Mouse (Mus musculus): ENCODE measurements around the gene Scaf8. TPM values are rescaled to one million over a fixed set of nuclear protein-coding genes. Genes with fewer than 3 reads are reported as not detected.
A peak's percentile ranks its signal among the peaks of the same experiment; 100 is the strongest.
"Not testable (repeated sequence)": the region's sequence is repeated elsewhere in the genome, so short reads cannot be mapped to it uniquely, and the experiment has no call there.

Scaf8 gene
- polyA plus RNA-seq (2015; fragmentation: Nextera tagmentation; extraction: Ambion mirVana) = 20.2 and 23.3 TPM in 2 replicates

- peak within 1 kb of the TSS; percentile 95 for H3K4me3 ChIP-seq (ENCODE audit: low read length)
- H3K4me2 ChIP-seq (replicated peaks; ENCODE audit: low read depth, low read length) = peak within 1 kb of the TSS; percentile 78
- H3K27me3 ChIP-seq (ENCODE audit: insufficient read depth, low read length) = no peaks in the 10 kb centered on the region
- H3K27ac ChIP-seq (ENCODE audit: low read length) = peak within 1 kb of the TSS; percentile 100
- no peaks in the 10 kb centered on the region for H3K9me3 ChIP-seq (ENCODE audit: low read length)
- H3K9ac ChIP-seq (replicated peaks; ENCODE audit: low read length) = peak within 1 kb of the TSS; percentile 98
- WGBS = under 1% methylated on average over 77 of the region's 91 CpGs
- peaks cover 18% of the 10 kb centered on the region for H3K4me1 ChIP-seq (ENCODE audit: insufficient read depth, low read length)
- peak; percentile 95 for ATAC-seq (ENCODE audit: low FRiP score, low TSS enrichment)
- H3K36me3 ChIP-seq (ENCODE audit: insufficient read depth, low read length) = no peaks in the 10 kb centered on the region
Measured at GRCm38 (mm10) chr17:3114720-3115379, at the start of gene Scaf8. TSS of gene Scaf8 (plus strand) at chr17:3114972.

- Histone ChIP-seq H3K27me3 (ENCODE audit: insufficient read depth, low read length) (no peaks in the 10 kb centered on the region), H3K4me1 (ENCODE audit: insufficient read depth, low read length) (no peaks in the 10 kb centered on the region), H3K9me3 (ENCODE audit: low read length) (peaks cover 8% of the 10 kb centered on the region; the same call in 1 of the 2 replicates), H3K36me3 (ENCODE audit: insufficient read depth, low read length) (peaks cover 55% of the 10 kb centered on the region), H3K27ac (ENCODE audit: low read length) (no peak overlapping the region), H3K9ac (replicated peaks; ENCODE audit: low read length) (no peak overlapping the region), H3K4me2 (replicated peaks; ENCODE audit: low read depth, low read length) (no peak overlapping the region), H3K4me3 (ENCODE audit: low read length) (no peak overlapping the region)
- no peak for ATAC-seq (ENCODE audit: low FRiP score, low TSS enrichment)
- 91% methylated on average over 9 of the region's 9 CpGs for WGBS
Measured at GRCm38 (mm10) chr17:3075166-3075872, 39.5 kb upstream of the Scaf8 start.

- WGBS = 93% methylated on average over 4 of the region's 4 CpGs
- no peaks in the 10 kb centered on the region for H3K4me1 ChIP-seq (ENCODE audit: insufficient read depth, low read length)
- no peak overlapping the region for H3K9ac ChIP-seq (replicated peaks; ENCODE audit: low read length)
- H3K27ac ChIP-seq (ENCODE audit: low read length) = no peak overlapping the region
- H3K9me3 ChIP-seq (ENCODE audit: low read length) = peaks cover 8% of the 10 kb centered on the region; the same call in 1 of the 2 replicates
- H3K4me3 ChIP-seq (ENCODE audit: low read length) = no peak overlapping the region
- ATAC-seq (ENCODE audit: low FRiP score, low TSS enrichment) = no peak
- no peak overlapping the region for H3K4me2 ChIP-seq (replicated peaks; ENCODE audit: low read depth, low read length)
- H3K36me3 ChIP-seq (ENCODE audit: insufficient read depth, low read length) = peaks cover 50% of the 10 kb centered on the region
- H3K27me3 ChIP-seq (ENCODE audit: insufficient read depth, low read length) = no peaks in the 10 kb centered on the region
Measured at GRCm38 (mm10) chr17:3075873-3076245, 38.9 kb upstream of the Scaf8 start.

GRCm38 (mm10) chr17:3077936-3078335 lies 36.8 kb upstream of the Scaf8 start:
- 91% methylated on average over 9 of the region's 9 CpGs for WGBS
- not testable (repeated sequence) for H3K9me3 ChIP-seq (ENCODE audit: low read length); H3K4me2 ChIP-seq (replicated peaks; ENCODE audit: low read depth, low read length); H3K4me3 ChIP-seq (ENCODE audit: low read length); H3K9ac ChIP-seq (replicated peaks; ENCODE audit: low read length); H3K27me3 ChIP-seq (ENCODE audit: insufficient read depth, low read length); H3K4me1 ChIP-seq (ENCODE audit: insufficient read depth, low read length); H3K27ac ChIP-seq (ENCODE audit: low read length); ATAC-seq (ENCODE audit: low FRiP score, low TSS enrichment)
- peaks cover 32% of the 10 kb centered on the region for H3K36me3 ChIP-seq (ENCODE audit: insufficient read depth, low read length)

GRCm38 (mm10) chr17:3080587-3081349 lies 34.0 kb upstream of the Scaf8 start:
- not testable (repeated sequence) for H3K4me3 ChIP-seq (ENCODE audit: low read length); H3K9ac ChIP-seq (replicated peaks; ENCODE audit: low read length); ATAC-seq (ENCODE audit: low FRiP score, low TSS enrichment); H3K4me1 ChIP-seq (ENCODE audit: insufficient read depth, low read length); H3K36me3 ChIP-seq (ENCODE audit: insufficient read depth, low read length); H3K9me3 ChIP-seq (ENCODE audit: low read length); H3K27me3 ChIP-seq (ENCODE audit: insufficient read depth, low read length); H3K4me2 ChIP-seq (replicated peaks; ENCODE audit: low read depth, low read length); H3K27ac ChIP-seq (ENCODE audit: low read length)
- WGBS = 90% methylated on average over 7 of the region's 9 CpGs

GRCm38 (mm10) chr17:3081512-3082100 lies 33.2 kb upstream of the Scaf8 start:
- H3K27ac ChIP-seq (ENCODE audit: low read length); H3K4me1 ChIP-seq (ENCODE audit: insufficient read depth, low read length); H3K4me3 ChIP-seq (ENCODE audit: low read length); H3K9me3 ChIP-seq (ENCODE audit: low read length); H3K9ac ChIP-seq (replicated peaks; ENCODE audit: low read length); H3K27me3 ChIP-seq (ENCODE audit: insufficient read depth, low read length); H3K36me3 ChIP-seq (ENCODE audit: insufficient read depth, low read length); H3K4me2 ChIP-seq (replicated peaks; ENCODE audit: low read depth, low read length): not testable (repeated sequence)
- 93% methylated on average over 2 of the region's 3 CpGs for WGBS
- peak; percentile 36 for ATAC-seq (ENCODE audit: low FRiP score, low TSS enrichment)

- WGBS = 80% methylated on average over 6 of the region's 9 CpGs
- not testable (repeated sequence) for H3K27ac ChIP-seq (ENCODE audit: low read length); H3K9ac ChIP-seq (replicated peaks; ENCODE audit: low read length); H3K27me3 ChIP-seq (ENCODE audit: insufficient read depth, low read length); H3K4me1 ChIP-seq (ENCODE audit: insufficient read depth, low read length); H3K36me3 ChIP-seq (ENCODE audit: insufficient read depth, low read length); H3K4me3 ChIP-seq (ENCODE audit: low read length); H3K9me3 ChIP-seq (ENCODE audit: low read length); H3K4me2 ChIP-seq (replicated peaks; ENCODE audit: low read depth, low read length)
- peak; percentile 77 for ATAC-seq (ENCODE audit: low FRiP score, low TSS enrichment)
Measured at GRCm38 (mm10) chr17:3082125-3082755, 32.5 kb upstream of the Scaf8 start.

GRCm38 (mm10) chr17:3082756-3083749 lies 31.7 kb upstream of the Scaf8 start:
- 4% methylated on average over 25 of the region's 25 CpGs for WGBS
- not testable (repeated sequence) for ATAC-seq (ENCODE audit: low FRiP score, low TSS enrichment); H3K9me3 ChIP-seq (ENCODE audit: low read length); H3K4me1 ChIP-seq (ENCODE audit: insufficient read depth, low read length); H3K36me3 ChIP-seq (ENCODE audit: insufficient read depth, low read length); H3K27ac ChIP-seq (ENCODE audit: low read length); H3K27me3 ChIP-seq (ENCODE audit: insufficient read depth, low read length)
- H3K9ac ChIP-seq (replicated peaks; ENCODE audit: low read length) = 0 out of 2 replicates have a peak overlapping the region, but pooled peaks have one; percentile 11
- H3K4me3 ChIP-seq (ENCODE audit: low read length) = peak overlapping the region; percentile 55
- peak overlapping the region; percentile 48 for H3K4me2 ChIP-seq (replicated peaks; ENCODE audit: low read depth, low read length)

Measured in kidney, embryonic 16.5 days (tissue).